Mouse (Mus musculus) gastrocnemius, adult 2 months (tissue): ENCODE measurements at regions not wholly inside any gene's neighbourhood (a gene's known extent, or its start where the extent isn't known, plus 50 kb on each side); places are given as distances from the start of the nearest gene placed in this dataset.

Experiments used
- DNase-seq: peaks from one replicate; pipeline ENCODE4 v3.0.0; 2022
- H3K27ac ChIP-seq: fragments of 200-600 bp; 2 replicates; pipeline ENCODE4 v1.8.1; 2022; ENCODE audit warnings: mild to moderate bottlenecking
- H3K4me3 ChIP-seq: fragments of 200-600 bp; 2 replicates; pipeline ENCODE4 v1.8.1; 2022; ENCODE audit warnings: mild to moderate bottlenecking, moderate library complexity
- CTCF ChIP-seq: fragments of 200-600 bp; IDR thresholded peaks from 2 replicates; pipeline ENCODE4 v1.8.1; 2022; ENCODE audit warnings: antibody characterized with exemption, mild to moderate bottlenecking, moderate library complexity
- intact Hi-C: fragments of 180-260 bp; cut with DNase I; formaldehyde crosslinking; loops from one replicate; pipeline ENCODE4 v1.15.1; 2025

DNA sequence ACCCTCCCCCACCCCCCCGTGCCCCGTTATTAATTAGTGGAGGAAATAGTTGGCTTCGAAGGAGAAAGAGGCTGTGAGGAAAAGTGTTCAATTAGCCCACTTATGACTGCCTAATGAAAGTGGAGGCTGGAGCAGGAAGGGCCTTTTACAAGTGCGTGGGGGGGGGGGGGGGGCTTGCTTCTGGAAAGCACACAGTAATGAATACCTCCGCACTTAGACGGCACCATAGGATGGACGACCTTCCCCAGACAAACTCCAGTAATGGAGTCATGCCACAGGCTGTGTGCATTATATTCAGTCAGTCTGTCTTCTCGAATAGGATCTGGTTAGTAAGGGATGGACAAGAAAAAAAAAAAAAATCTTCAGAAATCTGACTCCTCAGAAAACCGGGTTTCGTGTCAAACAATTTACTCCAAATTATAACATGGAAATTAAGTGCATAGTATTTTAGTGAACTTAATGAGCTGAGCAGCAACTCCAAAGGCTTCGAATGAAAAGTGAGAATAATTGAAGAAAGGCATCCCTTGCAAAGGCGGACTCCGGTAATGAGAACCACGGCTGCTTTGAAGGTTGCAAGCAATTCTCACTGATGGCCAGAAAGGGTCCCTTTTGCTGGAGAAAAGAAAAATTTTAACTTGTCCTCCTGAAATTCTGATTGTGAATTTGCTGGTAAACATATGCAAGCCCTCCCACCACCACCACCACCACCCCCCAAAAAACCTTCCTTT lies 258.6 kb downstream of the Epha4 start:
- no peak for DNase-seq
- no peak for TF ChIP-seq CTCF
- intact Hi-C loops = no loop called here
- Histone ChIP-seq H3K4me3 (no peak overlapping the region), H3K27ac (no peak overlapping the region)

GRCm38 (mm10) chr1:77258730-77259310 lies 256.1 kb downstream of the Epha4 start:
- Histone ChIP-seq H3K27ac (no peak overlapping the region), H3K4me3 (no peak overlapping the region)
- DNase-seq = no peak
- TF ChIP-seq CTCF = no peak
- intact Hi-C loops = no loop called here

DNA sequence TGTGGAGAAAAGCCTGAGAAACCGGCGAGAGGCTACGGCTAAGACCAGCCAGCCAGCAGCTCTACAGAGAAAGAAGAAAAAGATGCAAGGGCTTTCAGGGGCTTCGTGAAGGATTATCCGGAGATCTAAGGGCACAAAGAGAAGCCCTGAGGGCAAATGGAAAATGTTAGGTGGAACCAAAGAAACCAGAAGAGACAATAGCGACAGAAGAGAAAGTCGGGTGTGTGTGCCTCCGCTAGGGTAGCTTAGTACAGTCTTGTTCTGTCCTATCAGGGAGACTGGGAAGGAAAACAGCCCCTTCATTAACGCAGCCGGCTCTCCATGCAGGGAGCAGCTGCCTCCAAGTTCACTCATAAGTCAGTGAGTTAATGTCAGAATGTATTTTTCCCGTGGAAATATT lies 255.1 kb downstream of the Epha4 start:
- H3K4me3 ChIP-seq = no peak overlapping the region
- intact Hi-C loops = no loop called here
- no peak overlapping the region for H3K27ac ChIP-seq
- TF ChIP-seq CTCF = no peak
- no peak for DNase-seq

DNA sequence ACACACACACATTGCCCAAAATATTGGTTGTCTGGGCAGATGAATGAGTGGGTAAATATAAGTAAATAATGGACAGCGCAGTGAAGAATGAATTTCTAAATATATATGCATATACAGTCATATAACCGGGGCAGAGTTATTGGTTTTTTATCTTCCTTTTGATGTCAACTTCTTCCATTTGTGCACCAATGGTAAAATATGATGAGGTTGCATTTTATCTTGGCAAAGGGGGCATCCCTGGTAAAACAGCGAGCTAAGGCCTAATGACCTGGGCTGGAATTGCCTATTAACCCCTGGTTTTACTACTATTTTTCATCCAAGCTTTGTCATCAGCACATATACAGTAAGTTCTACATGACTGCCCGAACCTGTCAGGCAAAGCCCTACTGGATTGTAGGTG lies 253.2 kb downstream of the Epha4 start:
- Histone ChIP-seq H3K27ac (no peak overlapping the region), H3K4me3 (no peak overlapping the region)
- no peak for TF ChIP-seq CTCF
- DNase-seq = no peak
- intact Hi-C loops = no loop called here

- Histone ChIP-seq H3K27ac (no peak overlapping the region), H3K4me3 (no peak overlapping the region)
- intact Hi-C loops = no loop called here
- TF ChIP-seq CTCF = no peak
- DNase-seq = no peak
Observed at GRCm38 (mm10) chr1:77265677-77266076, 249.2 kb downstream of the Epha4 start.

DNA sequence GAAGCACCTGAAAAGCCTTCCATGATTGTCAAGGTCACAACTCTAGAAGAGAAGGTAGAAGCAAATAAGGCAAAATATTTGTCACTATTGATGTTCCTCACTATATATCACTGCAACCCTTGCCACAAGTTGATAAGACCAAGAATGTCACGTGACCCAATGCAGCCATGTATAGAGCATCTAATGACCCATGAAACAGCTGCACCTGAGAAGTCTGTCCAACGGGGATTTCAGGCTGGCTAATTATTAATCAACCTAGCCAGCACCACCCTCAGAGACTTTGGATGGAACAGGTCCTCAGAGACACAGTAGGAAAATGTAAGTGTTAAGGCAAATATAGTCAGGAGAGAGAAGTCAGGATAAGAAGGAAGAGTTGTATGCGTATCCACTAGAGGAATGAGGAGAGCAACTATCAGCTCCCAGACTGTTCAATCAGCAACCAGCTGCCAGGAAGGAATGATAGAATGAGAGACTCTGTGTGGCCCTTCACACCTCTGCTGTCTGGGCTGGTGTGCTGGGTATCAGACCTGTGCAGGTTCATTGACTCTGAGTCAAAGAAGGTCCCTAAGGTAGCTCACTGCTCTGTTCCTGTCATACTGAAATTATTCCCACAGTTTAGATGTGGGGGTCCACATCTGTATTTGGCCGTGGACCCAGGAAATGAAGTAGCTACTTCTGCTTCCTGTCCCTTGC lies 247.4 kb downstream of the Epha4 start:
- no peak for DNase-seq
- no peak overlapping the region for H3K27ac ChIP-seq
- intact Hi-C loops = no loop called here
- TF ChIP-seq CTCF = no peak
- no peak overlapping the region for H3K4me3 ChIP-seq

- H3K27ac ChIP-seq = no peak overlapping the region
- H3K4me3 ChIP-seq = no peak overlapping the region
- intact Hi-C loops = no loop called here
- peak; percentile 24 for DNase-seq
- TF ChIP-seq CTCF = no peak
Observed at GRCm38 (mm10) chr1:77275297-77275696, 239.6 kb downstream of the Epha4 start.

DNA sequence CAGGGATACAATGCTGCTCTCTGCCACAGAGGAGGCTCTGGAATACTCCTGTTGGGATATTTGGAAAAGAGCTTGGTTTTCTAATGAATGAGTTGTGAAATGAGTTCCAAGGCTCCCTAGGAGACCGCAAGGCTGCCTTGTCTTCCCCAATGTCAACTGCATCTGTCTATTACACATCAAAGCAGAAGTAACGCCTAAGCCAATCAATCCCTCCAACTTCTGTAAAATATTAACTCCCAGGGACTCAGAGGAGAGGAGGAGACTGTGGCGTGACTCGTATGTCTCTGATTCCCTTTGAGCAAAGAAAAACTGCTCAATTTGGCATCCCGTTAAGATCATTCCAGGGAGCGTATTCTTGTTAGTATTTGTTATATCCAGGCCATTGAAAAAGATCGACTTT lies 235.3 kb downstream of the Epha4 start:
- no peak for DNase-seq
- Histone ChIP-seq H3K4me3 (no peak overlapping the region), H3K27ac (no peak overlapping the region)
- no peak for TF ChIP-seq CTCF
- intact Hi-C loops = no loop called here

DNA sequence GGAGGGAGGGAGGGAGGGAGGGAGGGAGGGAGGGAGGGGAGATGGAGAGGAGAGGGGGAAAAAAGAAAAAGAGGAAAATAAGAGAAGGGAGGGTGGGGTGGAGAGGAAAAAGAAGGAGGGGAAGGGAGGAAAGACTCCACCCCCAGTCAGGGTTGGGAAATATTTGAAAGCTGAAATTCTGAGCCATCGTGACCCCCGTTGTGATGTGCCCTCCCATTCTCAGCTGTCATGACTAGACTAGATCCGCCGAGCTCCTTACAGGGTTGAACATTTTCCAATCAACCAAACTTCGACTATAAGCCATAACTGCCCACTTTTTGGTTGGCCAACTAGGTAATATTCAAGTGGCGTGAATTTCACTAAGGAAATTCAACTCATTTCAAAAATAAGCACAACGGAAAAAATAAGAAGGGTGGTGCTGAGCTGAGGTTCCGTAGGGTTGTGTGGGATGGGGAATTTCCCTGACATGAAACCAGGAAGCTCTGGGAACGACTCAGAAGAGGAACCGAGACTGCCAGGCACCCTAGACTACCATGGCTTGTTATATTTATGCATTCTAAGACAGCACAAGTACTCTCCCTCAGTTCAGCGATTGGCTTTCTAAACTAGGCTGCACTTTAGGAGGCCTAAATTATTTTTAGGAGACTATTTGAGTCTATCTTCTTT lies 234.4 kb downstream of the Epha4 start:
- Histone ChIP-seq H3K27ac (no peak overlapping the region), H3K4me3 (no peak overlapping the region)
- intact Hi-C loops = no loop called here
- no peak for TF ChIP-seq CTCF
- DNase-seq = no peak

DNA sequence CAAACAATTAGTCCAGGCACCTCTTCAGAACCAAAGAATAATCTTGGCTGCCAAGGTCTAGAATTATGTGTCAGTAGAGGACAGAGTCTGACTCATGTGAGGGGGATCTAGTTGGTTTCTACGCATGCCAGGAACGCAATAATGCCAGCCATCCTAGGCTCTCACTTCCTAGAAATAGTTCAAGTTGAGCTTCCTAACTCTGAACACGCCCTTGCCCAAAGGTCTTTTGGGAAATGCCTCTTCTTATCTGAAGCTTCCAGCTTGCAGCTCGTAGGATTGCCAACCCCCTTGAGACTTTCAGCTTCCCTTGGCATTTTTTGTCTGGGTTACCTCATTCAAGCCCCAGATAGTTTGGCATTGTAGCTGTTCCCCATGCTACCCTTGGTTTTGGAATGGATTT lies 233.1 kb downstream of the Epha4 start:
- DNase-seq = no peak
- H3K27ac ChIP-seq = no peak overlapping the region
- intact Hi-C loops = no loop called here
- no peak for TF ChIP-seq CTCF
- H3K4me3 ChIP-seq = no peak overlapping the region

DNA sequence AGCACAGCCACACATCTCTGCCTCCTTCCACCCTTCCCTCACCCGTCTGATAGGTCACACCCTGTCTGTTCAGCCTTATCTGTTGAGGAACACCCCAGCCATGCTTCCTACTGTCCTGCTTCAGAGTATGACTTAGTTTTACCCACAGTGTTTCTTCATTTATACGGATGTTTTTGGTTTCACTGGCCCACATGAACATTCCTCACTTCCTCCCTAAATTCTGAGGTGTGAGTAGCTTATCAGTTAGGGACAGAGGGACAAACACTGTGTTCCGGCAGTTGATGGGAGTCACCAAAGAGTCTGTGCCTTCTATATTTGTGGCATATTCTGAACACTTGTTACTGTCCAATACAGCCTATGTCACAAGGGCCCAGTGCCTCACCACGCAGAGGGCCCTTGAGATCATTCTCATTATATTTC lies 216.2 kb downstream of the Epha4 start:
- no peak for TF ChIP-seq CTCF
- no peak for DNase-seq
- intact Hi-C loops = no loop called here
- Histone ChIP-seq H3K27ac (no peak overlapping the region), H3K4me3 (no peak overlapping the region)

DNA sequence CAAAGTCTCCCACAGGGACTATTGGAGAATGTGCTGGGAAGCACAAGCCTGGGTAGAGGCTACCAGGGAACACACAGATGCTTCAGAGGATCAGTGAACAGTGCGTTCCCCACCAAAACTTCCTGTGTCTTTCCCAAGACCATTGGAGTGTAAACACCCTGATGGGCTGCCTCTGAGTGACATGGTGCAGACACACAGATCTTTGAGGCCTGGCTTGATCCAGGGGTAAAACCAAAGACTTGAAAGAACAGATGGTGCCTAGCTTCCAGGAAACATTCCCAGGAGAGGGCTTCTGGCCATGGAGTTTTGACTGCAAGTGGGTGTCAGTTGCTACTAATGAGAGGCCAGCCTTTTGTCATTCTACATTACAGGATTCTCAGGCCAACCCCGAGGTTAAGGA lies 214.1 kb downstream of the Epha4 start:
- Histone ChIP-seq H3K27ac (no peak overlapping the region), H3K4me3 (no peak overlapping the region)
- intact Hi-C loops = no loop called here
- no peak for DNase-seq
- no peak for TF ChIP-seq CTCF

DNA sequence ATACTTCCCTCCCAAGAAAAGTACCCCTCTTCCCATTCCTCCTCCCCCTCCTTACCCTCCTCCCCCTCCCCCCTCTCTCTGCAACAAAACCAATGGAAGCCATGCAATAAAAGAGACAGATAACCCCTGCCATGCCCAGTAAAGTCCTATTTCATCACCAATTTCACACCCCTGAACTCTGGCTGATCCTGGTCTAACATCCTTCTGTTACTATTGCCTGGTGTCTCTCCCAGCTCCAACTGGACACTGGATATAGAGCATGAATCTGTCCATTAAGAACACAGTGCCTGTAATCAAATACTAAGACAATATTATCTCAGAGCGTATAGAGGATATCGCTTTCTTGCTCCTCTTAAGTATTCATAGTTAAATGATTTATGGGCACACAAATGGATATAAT lies 210.1 kb downstream of the Epha4 start:
- Histone ChIP-seq H3K27ac (no peak overlapping the region), H3K4me3 (no peak overlapping the region)
- no peak for TF ChIP-seq CTCF
- intact Hi-C loops = no loop called here
- no peak for DNase-seq
